22 mouse cellular contexts compared by ENCODE assay signal in the genomic region with DNA sequence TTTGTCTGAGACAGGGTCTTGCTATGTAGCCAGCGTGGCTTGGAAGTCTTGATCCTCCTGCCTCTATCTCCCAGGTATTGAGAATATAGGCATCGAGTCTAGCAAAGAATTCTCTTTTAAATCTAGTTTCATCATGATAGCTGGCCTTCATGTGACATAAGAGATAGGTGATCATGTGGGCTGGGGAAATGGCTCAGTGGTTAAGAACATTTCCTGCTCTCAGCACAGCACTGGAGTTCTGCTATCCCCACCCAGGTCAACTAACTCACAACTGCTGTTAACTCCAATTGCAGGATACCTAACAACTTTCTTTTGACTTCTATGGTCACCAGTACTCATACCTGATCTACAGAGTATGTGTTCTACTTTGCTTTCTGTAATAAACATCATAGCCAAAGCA. TPM values are rescaled to one million over a fixed set of nuclear protein-coding genes. Genes with fewer than 3 reads are reported as not detected.
DNase-seq lines count a peak whose midpoint lies in the region; ATAC-seq lines count a peak whose summit lies in the region.
"Had no signal": no experiment of that assay in that cellular context is flagged by ENCODE, and none has a peak within 500 bp of the region (broad histone marks: within the 10 kb centered on the region; RNA-seq: fewer than 3 reads in every experiment).

No protein-coding gene starts in this region.

- H3K27ac ChIP-seq in heart, embryonic 10.5 days: no peak overlapping the region
- no peak overlapping the region for H3K27ac ChIP-seq in limb, embryonic 10.5 days
- H3K27ac ChIP-seq: embryonic facial prominence, embryonic 13.5 days; forebrain, embryonic 12.5 days; gastrocnemius, adult 2 months; heart, embryonic 15.5 days; hindbrain, embryonic 13.5 days; hindbrain, postnatal 0 days had no signal

- 81% methylated on average over 2 of the region's 2 CpGs for WGBS in heart, embryonic 10.5 days
- 84% methylated on average over 2 of the region's 2 CpGs for WGBS in limb, embryonic 10.5 days

- no peaks in the 10 kb centered on the region for H3K36me3 ChIP-seq in heart, embryonic 10.5 days
- H3K36me3 ChIP-seq in limb, embryonic 10.5 days: no peaks in the 10 kb centered on the region
- H3K36me3 ChIP-seq: embryonic facial prominence, embryonic 13.5 days; forebrain, embryonic 12.5 days; G1E; heart, embryonic 15.5 days; hindbrain, embryonic 13.5 days had no signal

- H3K4me1 ChIP-seq in heart, embryonic 10.5 days: no peaks in the 10 kb centered on the region
- 0 out of 2 replicates have a peak, but pooled peaks cover 3% of the 10 kb centered on the region for H3K4me1 ChIP-seq in limb, embryonic 10.5 days
- H3K4me1 ChIP-seq: embryonic facial prominence, embryonic 13.5 days; forebrain, embryonic 12.5 days; heart, embryonic 15.5 days; hindbrain, embryonic 13.5 days had no signal

- peak; percentile 58; the same call in 1 of the 2 replicates for ATAC-seq in common myeloid progenitor, adult 5-6 weeks (replicated peaks; ENCODE audit: low read depth, poor library complexity, severe bottlenecking)
- peak; percentile 68 for ATAC-seq in megakaryocyte, adult 5-6 weeks (ENCODE audit: poor library complexity, severe bottlenecking)
- ATAC-seq: forebrain, postnatal 0 days; hindbrain, postnatal 0 days; intestine, embryonic 16.5 days had no signal

- H3K4me3 ChIP-seq in heart, embryonic 10.5 days: no peak overlapping the region
- H3K4me3 ChIP-seq in limb, embryonic 10.5 days: no peak overlapping the region
- H3K4me3 ChIP-seq: embryonic facial prominence, embryonic 13.5 days; forebrain, embryonic 12.5 days; gastrocnemius, adult 2 months; heart, embryonic 15.5 days; hindbrain, embryonic 13.5 days had no signal

- H3K9me3 ChIP-seq in heart, embryonic 10.5 days: no peaks in the 10 kb centered on the region
- H3K9me3 ChIP-seq in limb, embryonic 10.5 days (replicated peaks): no peaks in the 10 kb centered on the region
- H3K9me3 ChIP-seq: embryonic facial prominence, embryonic 13.5 days; forebrain, embryonic 12.5 days; G1E; heart, embryonic 15.5 days; hindbrain, embryonic 13.5 days had no signal

- peak; percentile 55 for DNase-seq in heart, adult 11 months
- no peak for DNase-seq in heart, embryonic 10.5 days (ENCODE audit: low spot score)
- no peak for DNase-seq in limb, embryonic 10.5 days (ENCODE audit: low spot score)
- DNase-seq in kidney, postnatal 4 days: no peak
- DNase-seq in layer of hippocampus, adult 18-20 months (ENCODE audit: low spot score in 2 of 2): no peak
- DNase-seq: cerebellum, adult 11 months; cerebellum, adult 9-10 months; cerebellum, postnatal 25 days; forebrain, postnatal 0 days; gastrocnemius, adult 2 months; gastrocnemius, postnatal 25 days; heart, adult 18-20 months; heart, postnatal 14 days had no signal

- no peaks in the 10 kb centered on the region for H3K27me3 ChIP-seq in heart, embryonic 10.5 days (ENCODE audit: insufficient read depth, poor library complexity, severe bottlenecking)
- no peaks in the 10 kb centered on the region for H3K27me3 ChIP-seq in limb, embryonic 10.5 days (ENCODE audit: low read depth, poor library complexity, severe bottlenecking)
- H3K27me3 ChIP-seq: embryonic facial prominence, embryonic 13.5 days; forebrain, embryonic 12.5 days; heart, embryonic 15.5 days; hindbrain, embryonic 13.5 days had no signal

RNA-seq across cellular contexts. Expression of a gene that starts 37.6 kb away (rescaled TPM):
- 107 and 120 TPM in 2 replicates for polyA plus RNA-seq in heart, embryonic 10.5 days (2016; fragmentation: Nextera tagmentation; extraction: Ambion mirVana)
- 7.7 TPM in 2 replicates for total RNA-seq in common myeloid progenitor, adult 5-6 weeks (2017)
- total RNA-seq in megakaryocyte, adult 5-6 weeks (2015): 56.8 and 59.8 TPM in 2 replicates
- total RNA-seq in megakaryocyte, adult 5-6 weeks (2017): 73.2 and 74.3 TPM in 2 replicates
- 45.6 and 62.6 TPM in 2 replicates for polyA plus RNA-seq in limb, embryonic 10.5 days (2016; fragmentation: Nextera tagmentation; extraction: Ambion mirVana)
- total RNA-seq in layer of hippocampus, adult 18-20 months (2021): 10 to 100 TPM; 90.2 to 91.4 TPM
- polyA plus RNA-seq: G1E had no signal
